Mouse (Mus musculus) limb, embryonic 15.5 days (tissue): ENCODE results near the gene Cbx8. TPM values are rescaled to one million over a fixed set of nuclear protein-coding genes. Genes with fewer than 3 reads are reported as not detected.

Experiments
- ATAC-seq: fragments of 200-750 bp; cut with Nextera tagmentation; 2 replicates; pipeline ENCODE4 v1.8.0; 2017; ENCODE audit warnings: low read depth, moderate TSS enrichment; ENCODE audit not compliant: insufficient number of reproducible peaks, low FRiP score, low TSS enrichment
- H3K27ac ChIP-seq: fragments of 300-500 bp; sonication (generic); 2 replicates; pipeline ENCODE4 v1.5.1; 2015; ENCODE audit warnings: moderate library complexity, mild to moderate bottlenecking, inconsistent platforms
- H3K27me3 ChIP-seq: fragments of 300-500 bp; sonication (generic); 2 replicates; pipeline ENCODE4 v1.6.1; 2015; ENCODE audit warnings: inconsistent platforms
- H3K36me3 ChIP-seq: fragments of 300-500 bp; sonication (generic); 2 replicates; pipeline ENCODE4 v1.6.1; 2015; ENCODE audit warnings: inconsistent platforms
- H3K4me1 ChIP-seq: fragments of 300-500 bp; sonication (generic); 2 replicates; pipeline ENCODE4 v1.6.1; 2015; ENCODE audit warnings: inconsistent platforms
- H3K4me2 ChIP-seq: fragments of 300-500 bp; sonication (generic); 2 replicates; pipeline ENCODE4 v1.6.1; 2015; ENCODE audit warnings: mild to moderate bottlenecking, inconsistent platforms
- H3K4me3 ChIP-seq: fragments of 300-500 bp; sonication (generic); 2 replicates; pipeline ENCODE4 v1.5.1; 2015; ENCODE audit warnings: mild to moderate bottlenecking, inconsistent platforms
- H3K9ac ChIP-seq: fragments of 300-500 bp; sonication (generic); 2 replicates; pipeline ENCODE4 v1.6.1; 2015; ENCODE audit warnings: inconsistent platforms
- H3K9me3 ChIP-seq: fragments of 300-500 bp; sonication (generic); 2 replicates; pipeline ENCODE4 v1.6.1; 2016; ENCODE audit warnings: inconsistent platforms
- whole genome bisulfite sequencing: fragments of 180-500 bp; shearing (Covaris S2); methylation state at CpG from one replicate; pipeline ENCODE4 v1.1.7; 2015; 5-methylcytosine and 5-hydroxymethylcytosine counted together
- polyA plus RNA-seq: library from polyadenylated mRNA; unstranded; fragments of >200 nt; fragmentation: Nextera tagmentation; extraction: Ambion mirVana; gene quantifications from 2 replicates; pipeline ENCODE4 v1.2.1, GENCODE M21; 2015

Cbx8 gene
- polyA plus RNA-seq, 1 experiment from 2014 or later, result 9.6 TPM

- ATAC-seq, result no peak
- Histone ChIP-seq H3K27ac (no peak overlapping the region), H3K27me3 (peaks cover 49% of the 10 kb centered on the region), H3K36me3 (peaks cover 19% of the 10 kb centered on the region), H3K4me3 (no peak overlapping the region), H3K4me1 (peaks cover 56% of the 10 kb centered on the region), H3K9ac (no peak overlapping the region), H3K4me2 (no peak overlapping the region; the same call in 1 of the 2 replicates), H3K9me3 (no peaks in the 10 kb centered on the region)
- 8% methylated on average over 21 of the region's 21 CpGs for WGBS
Observed at GRCm38 (mm10) chr11:119035094-119035685, 5.6 kb downstream of the Cbx8 start.

- Histone ChIP-seq H3K9ac (no peak overlapping the region), H3K4me1 (peaks cover 50% of the 10 kb centered on the region), H3K9me3 (no peaks in the 10 kb centered on the region), H3K36me3 (peaks cover 25% of the 10 kb centered on the region), H3K27me3 (peaks cover 49% of the 10 kb centered on the region), H3K4me2 (peak overlapping the region; percentile 63), H3K4me3 (peak overlapping the region; percentile 34), H3K27ac (no peak overlapping the region)
- 4% methylated on average over 19 of the region's 19 CpGs for WGBS
- ATAC-seq, result peak; percentile 44; the same call in 1 of the 2 replicates
Observed at GRCm38 (mm10) chr11:119034635-119035034, 6.1 kb downstream of the Cbx8 start.

- peaks cover 46% of the 10 kb centered on the region for H3K27me3 ChIP-seq
- H3K27ac ChIP-seq, result no peak overlapping the region
- H3K4me3 ChIP-seq, result peak overlapping the region; percentile 34
- H3K4me1 ChIP-seq, result peaks cover 44% of the 10 kb centered on the region
- 2% methylated on average over 26 of the region's 26 CpGs for WGBS
- no peaks in the 10 kb centered on the region for H3K9me3 ChIP-seq
- peaks cover 28% of the 10 kb centered on the region for H3K36me3 ChIP-seq
- no peak overlapping the region for H3K9ac ChIP-seq
- peak overlapping the region; percentile 63 for H3K4me2 ChIP-seq
- peak; percentile 81 for ATAC-seq
Observed at GRCm38 (mm10) chr11:119033874-119034558, 6.8 kb downstream of the Cbx8 start.

GRCm38 (mm10) chr11:119026203-119026602 is 14.6 kb downstream of the Cbx8 start:
- Histone ChIP-seq H3K9ac (peak overlapping the region; percentile 10; the same call in 1 of the 2 replicates), H3K27ac (no peak overlapping the region), H3K36me3 (peaks cover 50% of the 10 kb centered on the region), H3K4me2 (no peak overlapping the region), H3K4me3 (no peak overlapping the region), H3K9me3 (no peaks in the 10 kb centered on the region), H3K27me3 (no peaks in the 10 kb centered on the region), H3K4me1 (peaks cover 36% of the 10 kb centered on the region)
- 54% methylated on average over 12 of the region's 12 CpGs for WGBS
- no peak for ATAC-seq

GRCm38 (mm10) chr11:119024260-119024659 is 16.5 kb downstream of the Cbx8 start:
- Histone ChIP-seq H3K27ac (peak overlapping the region; percentile 96), H3K9me3 (no peaks in the 10 kb centered on the region), H3K4me1 (peaks cover 36% of the 10 kb centered on the region), H3K27me3 (0 out of 2 replicates have a peak, but pooled peaks cover 4% of the 10 kb centered on the region), H3K36me3 (peaks cover 32% of the 10 kb centered on the region), H3K4me3 (peak overlapping the region; percentile 95), H3K4me2 (peak overlapping the region; percentile 80), H3K9ac (peak overlapping the region; percentile 87; the same call in 1 of the 2 replicates)
- ATAC-seq, result no peak
- WGBS, result 6% methylated on average over 7 of the region's 7 CpGs

- peak overlapping the region; percentile 96 for H3K27ac ChIP-seq
- no peaks in the 10 kb centered on the region for H3K9me3 ChIP-seq
- ATAC-seq, result no peak
- H3K4me2 ChIP-seq, result peak overlapping the region; percentile 80
- H3K27me3 ChIP-seq, result 0 out of 2 replicates have a peak, but pooled peaks cover 4% of the 10 kb centered on the region
- H3K4me1 ChIP-seq, result peaks cover 36% of the 10 kb centered on the region
- H3K36me3 ChIP-seq, result peaks cover 26% of the 10 kb centered on the region
- H3K4me3 ChIP-seq, result peak overlapping the region; percentile 95
- H3K9ac ChIP-seq, result peak overlapping the region; percentile 87
- WGBS, result under 1% methylated on average over 15 of the region's 15 CpGs
Observed at GRCm38 (mm10) chr11:119023616-119023980, 17.2 kb downstream of the Cbx8 start.

GRCm38 (mm10) chr11:119022895-119023615 is 17.7 kb downstream of the Cbx8 start, which contains the start of gene Cbx2:
Gene Cbx2, plus strand, starts transcription at chr11:119022962.
- peak; percentile 89 for ATAC-seq
- Histone ChIP-seq H3K27ac (peak within 1 kb of the TSS; percentile 96), H3K36me3 (peaks cover 20% of the 10 kb centered on the region), H3K4me3 (peak within 1 kb of the TSS; percentile 95), H3K4me2 (peak within 1 kb of the TSS; percentile 80), H3K9ac (peak within 1 kb of the TSS; percentile 87), H3K4me1 (peaks cover 34% of the 10 kb centered on the region), H3K9me3 (no peaks in the 10 kb centered on the region), H3K27me3 (0 out of 2 replicates have a peak, but pooled peaks cover 4% of the 10 kb centered on the region)
- under 1% methylated on average over 97 of the region's 99 CpGs for WGBS

GRCm38 (mm10) chr11:119022068-119022894 is 18.5 kb downstream of the Cbx8 start:
- ATAC-seq, result no peak
- no peaks in the 10 kb centered on the region for H3K9me3 ChIP-seq
- peaks cover 34% of the 10 kb centered on the region for H3K4me1 ChIP-seq
- peaks cover 12% of the 10 kb centered on the region for H3K36me3 ChIP-seq
- peak overlapping the region; percentile 80 for H3K4me2 ChIP-seq
- H3K4me3 ChIP-seq, result peak overlapping the region; percentile 95
- H3K27ac ChIP-seq, result peak overlapping the region; percentile 96
- 0 out of 2 replicates have a peak, but pooled peaks cover 4% of the 10 kb centered on the region for H3K27me3 ChIP-seq
- 0 out of 2 replicates have a peak overlapping the region, but pooled peaks have one; percentile 45 for H3K9ac ChIP-seq
- WGBS, result 3% methylated on average over 42 of the region's 42 CpGs

- H3K36me3 ChIP-seq, result peaks cover 1% of the 10 kb centered on the region; the same call in 1 of the 2 replicates
- ATAC-seq, result no peak
- no peak overlapping the region for H3K9ac ChIP-seq
- H3K4me1 ChIP-seq, result peaks cover 27% of the 10 kb centered on the region
- 0 out of 2 replicates have a peak, but pooled peaks cover 4% of the 10 kb centered on the region for H3K27me3 ChIP-seq
- WGBS, result 84% methylated on average over 7 of the region's 7 CpGs
- no peak overlapping the region for H3K27ac ChIP-seq
- no peaks in the 10 kb centered on the region for H3K9me3 ChIP-seq
- H3K4me2 ChIP-seq, result no peak overlapping the region
- H3K4me3 ChIP-seq, result no peak overlapping the region
Observed at GRCm38 (mm10) chr11:119021180-119021579, 19.6 kb downstream of the Cbx8 start.

GRCm38 (mm10) chr11:119017506-119017905 is 23.3 kb downstream of the Cbx8 start:
- 65% methylated on average over 7 of the region's 7 CpGs for WGBS
- 0 out of 2 replicates have a peak, but pooled peaks cover 4% of the 10 kb centered on the region for H3K27me3 ChIP-seq

GRCm38 (mm10) chr11:119014455-119014854 is 26.3 kb downstream of the Cbx8 start:
- H3K9me3 ChIP-seq, result no peaks in the 10 kb centered on the region
- H3K4me3 ChIP-seq, result no peak overlapping the region
- WGBS, result 63% methylated on average over 7 of the region's 7 CpGs
- no peaks in the 10 kb centered on the region for H3K36me3 ChIP-seq
- H3K4me2 ChIP-seq, result no peak overlapping the region
- ATAC-seq, result no peak
- no peak overlapping the region for H3K27ac ChIP-seq
- H3K4me1 ChIP-seq, result no peaks in the 10 kb centered on the region
- H3K9ac ChIP-seq, result no peak overlapping the region
- no peaks in the 10 kb centered on the region for H3K27me3 ChIP-seq

More at GRCm38 (mm10) chr11:119017506-119017905, 23.3 kb downstream of the Cbx8 start:
- Histone ChIP-seq H3K9ac (no peak overlapping the region), H3K9me3 (no peaks in the 10 kb centered on the region), H3K36me3 (no peaks in the 10 kb centered on the region), H3K4me2 (no peak overlapping the region), H3K4me1 (no peaks in the 10 kb centered on the region; the same call in 1 of the 2 replicates), H3K27ac (no peak overlapping the region), H3K4me3 (no peak overlapping the region)
- ATAC-seq, result no peak
